Mouse (Mus musculus): ENCODE data around the gene Cyp27b1. TPM values are rescaled to one million over a fixed set of nuclear protein-coding genes. Genes with fewer than 3 reads are reported as not detected.

The Cyp27b1 gene
- polyA plus RNA-seq, 1 experiment from 2014 or later = 0.23 TPM

DNA sequence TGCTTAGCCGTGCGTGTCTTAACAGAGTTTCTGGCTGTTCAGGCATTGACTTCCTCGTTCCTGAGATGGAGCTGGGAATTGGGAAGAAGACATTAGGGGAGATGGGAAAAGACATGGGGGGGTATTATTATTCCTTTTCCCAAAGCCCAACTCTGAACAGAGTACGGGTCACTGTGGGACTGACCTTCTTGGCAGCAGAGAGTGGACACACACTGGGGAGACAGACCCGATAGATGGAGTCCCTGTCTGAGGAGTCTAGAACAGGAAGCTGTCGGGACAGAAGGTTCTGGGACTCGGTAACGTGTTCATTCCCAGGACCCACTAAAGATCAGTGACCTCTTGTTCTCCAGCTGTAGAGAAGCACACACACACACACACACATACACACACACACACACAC lies 27.6 kb downstream of the Cyp27b1 start:
- no peak overlapping the region for H3K9ac ChIP-seq
- H3K36me3 ChIP-seq = no peaks in the 10 kb centered on the region
- WGBS = 75% methylated on average over 8 of the region's 8 CpGs
- no peak overlapping the region for H3K4me3 ChIP-seq
- H3K4me1 ChIP-seq (replicated peaks) = peaks cover 37% of the 10 kb centered on the region
- H3K27ac ChIP-seq = no peak overlapping the region
- H3K9me3 ChIP-seq = no peaks in the 10 kb centered on the region
- no peak for ATAC-seq (ENCODE audit: low FRiP score)
- no peak overlapping the region for H3K4me2 ChIP-seq
- H3K27me3 ChIP-seq = peaks cover 32% of the 10 kb centered on the region

DNA sequence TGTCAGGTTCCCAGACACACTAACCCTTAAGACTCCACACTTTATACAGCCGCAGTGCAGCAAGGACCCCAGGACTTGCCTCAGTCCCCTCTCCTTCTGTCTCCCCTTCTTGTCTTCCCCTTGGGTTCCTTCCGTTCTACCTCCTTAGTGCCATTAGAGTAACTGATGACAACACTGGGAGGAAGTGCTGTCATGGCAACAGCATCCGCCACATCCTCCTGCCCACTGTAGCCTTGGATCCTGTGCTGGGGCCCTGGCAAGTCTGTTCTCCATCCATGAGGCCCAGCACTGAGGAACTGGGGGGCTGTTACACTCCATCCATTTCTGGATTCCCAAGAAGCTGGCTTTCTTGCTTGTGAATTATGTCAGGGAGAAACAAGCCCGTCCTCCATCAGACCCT lies 28.0 kb downstream of the Cyp27b1 start:
- Histone ChIP-seq H3K27me3 (peaks cover 36% of the 10 kb centered on the region), H3K9me3 (no peaks in the 10 kb centered on the region), H3K4me2 (no peak overlapping the region), H3K4me1 (replicated peaks) (peaks cover 37% of the 10 kb centered on the region), H3K36me3 (no peaks in the 10 kb centered on the region), H3K4me3 (no peak overlapping the region), H3K9ac (peak overlapping the region; percentile 53; the same call in 1 of the 2 replicates), H3K27ac (no peak overlapping the region)
- no peak for ATAC-seq (ENCODE audit: low FRiP score)
- 44% methylated on average over 4 of the region's 4 CpGs for WGBS

DNA sequence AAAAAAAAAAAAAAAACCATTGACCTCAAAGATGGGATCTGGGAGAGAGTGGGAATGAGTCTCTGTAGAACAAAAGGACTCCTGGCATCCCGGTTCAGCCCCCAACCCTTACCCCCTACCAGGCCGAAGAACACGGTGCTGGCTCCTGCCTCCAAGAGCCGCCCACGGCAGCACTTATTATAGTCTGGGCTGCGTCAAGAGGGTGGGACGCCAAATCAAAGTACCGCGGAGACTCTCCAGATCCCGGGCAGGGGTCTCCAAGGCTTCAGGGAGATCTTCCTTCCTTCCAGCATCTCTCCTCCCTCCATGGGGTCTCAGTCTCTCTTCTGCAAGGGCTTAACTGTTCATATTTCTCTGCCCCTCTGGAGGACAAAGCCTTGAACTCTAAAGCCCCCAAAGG lies 29.5 kb downstream of the Cyp27b1 start:
- 3% methylated on average over 10 of the region's 10 CpGs for WGBS
- H3K4me1 ChIP-seq (replicated peaks) = peaks cover 47% of the 10 kb centered on the region
- no peak for ATAC-seq (ENCODE audit: low FRiP score)

DNA sequence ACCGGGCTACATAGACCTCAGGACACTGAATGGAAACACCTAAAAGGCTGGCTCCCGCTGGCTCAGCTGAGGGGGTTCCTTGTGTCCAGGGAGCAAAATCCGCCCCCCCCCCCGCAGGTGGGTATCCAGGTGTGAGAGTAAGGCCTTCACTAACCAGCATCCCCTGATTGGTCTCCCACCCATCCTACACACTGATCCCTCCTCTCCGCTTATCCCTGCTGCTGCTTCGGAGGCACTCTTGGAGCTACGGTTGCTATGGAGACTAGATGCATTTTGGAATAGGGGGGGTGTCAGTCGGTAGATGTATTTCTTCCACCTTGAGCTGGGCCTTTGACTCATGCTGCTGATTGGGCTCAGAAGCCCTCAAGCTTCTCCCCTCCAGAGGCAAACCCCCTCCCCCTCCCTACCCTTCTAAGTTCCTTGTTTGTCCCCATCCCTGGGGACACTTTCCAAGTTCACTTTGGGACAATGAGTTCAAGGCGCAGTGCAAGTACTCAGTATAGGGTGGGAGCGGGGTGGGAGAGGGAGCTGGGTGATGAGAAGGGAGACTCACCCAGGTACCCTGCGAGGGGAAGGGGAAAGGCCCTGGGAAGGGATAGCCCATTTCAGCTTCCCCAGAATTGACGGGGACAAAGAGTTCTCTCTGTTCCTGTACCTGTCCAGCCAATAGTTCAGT lies 30.1 kb downstream of the Cyp27b1 start:
- 4% methylated on average over 12 of the region's 12 CpGs for WGBS
- peaks cover 4% of the 10 kb centered on the region; the same call in 1 of the 2 replicates for H3K36me3 ChIP-seq
- H3K4me1 ChIP-seq (replicated peaks) = peaks cover 54% of the 10 kb centered on the region
- ATAC-seq (ENCODE audit: low FRiP score) = peak; percentile 60
- peak overlapping the region; percentile 93 for H3K27ac ChIP-seq
- H3K4me2 ChIP-seq = peak overlapping the region; percentile 90
- H3K4me3 ChIP-seq = peak overlapping the region; percentile 84
- H3K27me3 ChIP-seq = peaks cover 45% of the 10 kb centered on the region
- H3K9me3 ChIP-seq = no peaks in the 10 kb centered on the region
- peak overlapping the region; percentile 59 for H3K9ac ChIP-seq

More for the DNA sequence above, 29.5 kb downstream of the Cyp27b1 start:
- Histone ChIP-seq H3K4me3 (peak overlapping the region; percentile 84), H3K36me3 (no peaks in the 10 kb centered on the region), H3K9me3 (no peaks in the 10 kb centered on the region), H3K9ac (peak overlapping the region; percentile 59), H3K27ac (peak overlapping the region; percentile 93), H3K4me2 (peak overlapping the region; percentile 90), H3K27me3 (peaks cover 39% of the 10 kb centered on the region)

DNA sequence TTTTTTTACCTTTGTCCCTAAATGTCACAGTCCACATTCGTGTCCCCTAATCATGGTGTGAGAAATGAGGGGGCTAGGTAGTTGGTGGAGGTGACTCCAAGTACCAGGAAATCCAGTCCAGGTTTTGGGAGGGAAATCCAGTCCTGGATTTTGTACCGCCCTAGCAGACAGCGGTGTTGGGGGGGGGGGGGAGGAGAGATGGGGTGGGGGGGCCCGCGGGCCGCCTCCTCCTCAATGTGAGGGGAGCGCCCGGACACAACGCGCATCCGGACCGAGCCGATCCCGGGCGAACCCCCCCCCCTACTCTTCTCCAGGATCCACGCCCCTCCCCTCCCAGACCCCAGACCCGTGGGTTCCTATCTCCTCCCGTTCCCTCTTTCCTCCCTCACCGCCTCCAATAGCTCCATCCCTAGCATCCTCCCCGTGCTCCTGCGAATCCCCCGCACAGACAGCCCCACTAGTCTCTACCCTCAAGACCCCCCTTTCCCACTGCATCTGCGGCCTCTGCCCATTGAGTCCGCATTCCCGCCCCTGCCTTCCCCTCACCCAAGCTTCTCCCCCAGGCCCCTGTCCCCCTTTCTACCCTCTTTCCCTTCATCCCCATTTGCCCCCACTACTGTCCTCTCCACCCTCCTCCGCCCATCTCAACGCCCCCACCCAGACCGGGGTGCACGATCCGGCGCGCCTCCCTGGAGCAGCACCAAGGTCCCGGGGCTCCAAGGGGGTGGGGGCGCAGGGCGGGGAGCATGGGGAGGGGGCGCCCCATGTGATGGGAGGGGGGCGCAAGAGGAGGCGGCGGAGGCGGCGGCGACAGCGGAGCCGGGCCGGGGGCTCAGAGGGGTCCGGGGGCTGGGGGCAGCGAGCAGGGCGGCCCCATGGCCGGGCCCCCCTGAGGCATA lies 30.9 kb downstream of the Cyp27b1 start:
- Histone ChIP-seq H3K4me2 (peak overlapping the region; percentile 90), H3K27ac (peak overlapping the region; percentile 93), H3K9me3 (no peaks in the 10 kb centered on the region), H3K9ac (peak overlapping the region; percentile 98), H3K36me3 (peaks cover 12% of the 10 kb centered on the region), H3K27me3 (peaks cover 53% of the 10 kb centered on the region), H3K4me3 (peak overlapping the region; percentile 84), H3K4me1 (replicated peaks) (peaks cover 58% of the 10 kb centered on the region)
- peak; percentile 77 for ATAC-seq (ENCODE audit: low FRiP score)
- WGBS = under 1% methylated on average over 34 of the region's 49 CpGs

DNA sequence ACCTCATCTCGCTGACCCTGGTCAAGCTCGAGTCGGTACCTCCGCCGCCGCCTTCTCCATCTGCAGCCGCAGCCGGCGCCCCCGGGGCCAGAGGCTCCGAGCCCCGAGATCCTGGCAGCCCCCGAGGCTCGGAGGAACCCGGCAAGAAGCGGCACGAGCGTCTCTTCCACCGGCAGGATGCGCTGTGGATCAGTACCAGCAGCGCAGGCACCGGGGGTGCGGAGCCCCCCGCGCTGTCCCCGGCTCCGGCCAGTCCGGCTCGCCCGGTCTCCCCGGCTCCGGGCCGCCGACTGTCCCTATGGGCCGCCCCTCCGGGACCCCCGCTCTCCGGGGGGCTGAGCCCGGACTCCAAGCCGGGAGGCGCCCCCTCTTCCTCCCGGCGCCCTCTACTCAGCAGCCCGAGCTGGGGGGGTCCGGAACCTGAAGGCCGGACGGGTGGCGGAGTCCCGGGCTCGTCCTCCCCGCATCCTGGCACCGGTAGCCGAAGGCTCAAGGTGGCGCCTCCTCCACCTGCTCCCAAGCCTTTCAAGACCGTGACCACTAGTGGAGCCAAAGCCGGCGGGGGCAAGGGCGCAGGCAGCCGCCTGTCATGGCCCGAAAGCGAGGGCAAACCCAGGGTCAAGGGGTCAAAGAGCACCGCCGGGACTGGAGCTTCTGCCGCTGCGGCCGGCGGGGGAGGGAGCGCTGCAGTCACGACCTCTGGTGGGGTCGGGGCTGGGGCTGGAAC lies 31.8 kb downstream of the Cyp27b1 start:
- H3K9ac ChIP-seq = peak overlapping the region; percentile 98
- peak overlapping the region; percentile 90 for H3K4me2 ChIP-seq
- H3K27me3 ChIP-seq = peaks cover 62% of the 10 kb centered on the region
- peak overlapping the region; percentile 84 for H3K4me3 ChIP-seq
- peaks cover 21% of the 10 kb centered on the region for H3K36me3 ChIP-seq
- H3K27ac ChIP-seq = peak overlapping the region; percentile 93
- H3K9me3 ChIP-seq = no peaks in the 10 kb centered on the region
- no peak for ATAC-seq (ENCODE audit: low FRiP score)
- WGBS = under 1% methylated on average over 55 of the region's 70 CpGs
- peaks cover 58% of the 10 kb centered on the region for H3K4me1 ChIP-seq (replicated peaks)

DNA sequence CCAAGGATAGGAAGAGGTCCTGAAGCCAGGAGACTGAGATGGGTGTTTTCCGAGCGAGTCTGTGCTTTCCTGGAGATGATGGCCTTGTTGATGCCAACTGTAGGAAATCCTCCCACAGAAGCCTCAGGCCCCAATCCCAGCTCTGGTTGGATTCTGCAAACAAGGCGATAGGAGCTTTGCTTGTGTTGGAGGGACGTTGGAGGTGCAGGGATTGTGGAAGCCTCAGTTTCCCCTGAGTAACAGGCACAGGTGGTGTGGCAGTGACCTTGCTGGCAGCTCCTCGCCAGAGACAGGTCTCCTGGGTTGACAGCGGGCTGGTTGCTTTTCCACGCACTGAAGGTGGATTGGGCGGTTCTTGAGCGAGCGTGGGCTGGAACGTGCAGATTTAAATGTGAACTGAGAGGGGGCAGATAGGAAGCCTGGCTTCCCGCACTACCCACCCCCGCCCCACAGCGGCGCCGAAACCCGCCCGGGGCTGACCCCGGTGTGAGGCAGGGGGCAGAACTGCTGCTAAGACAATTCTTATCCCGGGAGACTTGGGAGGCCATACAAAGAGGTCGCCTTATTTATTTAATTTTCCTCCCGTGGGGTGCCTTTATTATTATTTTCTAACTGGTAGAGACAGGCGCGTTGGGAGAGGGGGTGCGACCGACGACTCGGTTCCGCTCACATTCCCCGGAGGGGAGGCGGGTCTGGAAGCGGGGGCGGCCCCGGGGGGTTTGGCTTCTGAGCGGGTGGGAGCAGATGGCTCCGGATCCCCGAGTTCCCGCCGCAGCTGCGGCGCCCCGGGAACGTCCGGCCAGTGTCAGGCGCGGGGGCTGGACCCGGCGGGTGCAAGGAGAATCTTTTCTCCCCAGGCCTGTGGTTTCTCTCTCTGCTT lies 33.1 kb downstream of the Cyp27b1 start:
- peak overlapping the region; percentile 98 for H3K9ac ChIP-seq
- ATAC-seq (ENCODE audit: low FRiP score) = no peak
- peak overlapping the region; percentile 84 for H3K4me3 ChIP-seq
- H3K27me3 ChIP-seq = peaks cover 59% of the 10 kb centered on the region
- H3K27ac ChIP-seq = peak overlapping the region; percentile 37; the same call in 1 of the 2 replicates
- H3K4me1 ChIP-seq (replicated peaks) = peaks cover 56% of the 10 kb centered on the region
- no peaks in the 10 kb centered on the region for H3K9me3 ChIP-seq
- H3K4me2 ChIP-seq = peak overlapping the region; percentile 90
- WGBS = 1% methylated on average over 46 of the region's 48 CpGs
- H3K36me3 ChIP-seq = peaks cover 29% of the 10 kb centered on the region

DNA sequence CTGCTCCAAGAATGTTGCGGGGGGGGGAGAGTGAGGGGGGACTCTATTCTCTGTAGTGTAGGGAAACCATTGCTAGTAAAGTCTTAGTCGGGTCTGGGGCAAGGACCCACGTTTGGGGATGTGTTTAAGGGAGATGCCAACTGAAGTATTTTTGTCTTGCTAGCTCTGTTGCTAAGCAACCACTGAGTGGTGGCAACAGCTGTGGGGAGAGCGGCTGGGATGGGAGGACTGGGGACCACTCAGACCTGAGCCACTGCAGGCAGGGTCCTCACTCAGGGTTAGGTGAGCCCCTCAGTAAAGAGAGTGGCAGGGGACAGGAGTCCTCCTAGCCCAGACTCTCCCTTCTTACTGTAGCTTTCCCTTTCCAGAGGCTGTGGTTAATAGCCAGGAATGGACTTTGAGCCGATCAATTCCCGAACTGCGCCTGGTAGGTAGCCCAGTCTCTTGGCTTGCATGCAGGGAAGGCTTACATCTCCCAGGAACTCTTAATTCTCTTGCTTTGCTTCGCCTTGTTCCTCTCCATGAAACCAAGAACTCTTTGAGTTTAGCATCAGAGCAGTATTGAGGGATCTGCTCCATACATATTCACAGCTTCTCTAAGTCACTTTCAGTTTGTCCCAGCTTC lies 34.1 kb downstream of the Cyp27b1 start:
- no peak for ATAC-seq (ENCODE audit: low FRiP score)
- 33% methylated on average over 8 of the region's 8 CpGs for WGBS
- Histone ChIP-seq H3K9ac (peak overlapping the region; percentile 98; the same call in 1 of the 2 replicates), H3K27ac (no peak overlapping the region), H3K27me3 (peaks cover 58% of the 10 kb centered on the region), H3K4me1 (replicated peaks) (peaks cover 52% of the 10 kb centered on the region), H3K4me2 (peak overlapping the region; percentile 90), H3K4me3 (peak overlapping the region; percentile 84), H3K9me3 (no peaks in the 10 kb centered on the region), H3K36me3 (peaks cover 38% of the 10 kb centered on the region)

DNA sequence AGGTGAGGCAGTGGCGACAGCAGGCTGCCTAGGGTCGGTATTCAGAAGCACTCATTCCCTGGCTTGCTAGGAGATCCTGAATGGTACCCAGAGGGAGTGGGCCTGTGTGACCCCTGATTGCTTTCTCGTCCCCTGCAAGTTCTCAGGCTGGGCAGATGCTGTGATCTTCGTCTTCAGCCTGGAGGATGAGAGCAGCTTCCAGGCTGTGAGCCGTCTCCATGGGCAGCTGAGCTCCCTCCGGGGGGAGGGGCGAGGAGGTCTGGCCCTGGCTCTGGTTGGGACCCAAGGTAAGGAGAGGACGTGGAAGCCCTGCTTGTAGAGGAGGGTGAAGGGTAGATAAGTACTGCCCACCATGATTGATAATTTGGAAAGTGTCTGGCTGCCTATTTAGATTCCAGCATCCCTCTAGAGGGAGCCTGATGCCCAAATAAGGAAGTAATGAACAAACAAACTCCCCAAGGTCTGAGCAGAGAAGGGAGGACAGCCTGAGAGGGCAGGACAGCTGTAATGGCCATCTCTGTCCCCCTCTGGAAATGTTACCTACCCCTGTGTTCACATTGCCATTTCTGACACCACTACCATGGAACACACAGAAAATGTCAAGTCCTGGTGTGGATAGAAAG lies 35.4 kb downstream of the Cyp27b1 start:
- Histone ChIP-seq H3K36me3 (peaks cover 51% of the 10 kb centered on the region), H3K4me2 (no peak overlapping the region), H3K9me3 (no peaks in the 10 kb centered on the region), H3K9ac (0 out of 2 replicates have a peak overlapping the region, but pooled peaks have one; percentile 49), H3K4me3 (no peak overlapping the region), H3K4me1 (replicated peaks) (peaks cover 42% of the 10 kb centered on the region), H3K27ac (no peak overlapping the region), H3K27me3 (peaks cover 67% of the 10 kb centered on the region)
- 39% methylated on average over 8 of the region's 8 CpGs for WGBS
- ATAC-seq (ENCODE audit: low FRiP score) = no peak

DNA sequence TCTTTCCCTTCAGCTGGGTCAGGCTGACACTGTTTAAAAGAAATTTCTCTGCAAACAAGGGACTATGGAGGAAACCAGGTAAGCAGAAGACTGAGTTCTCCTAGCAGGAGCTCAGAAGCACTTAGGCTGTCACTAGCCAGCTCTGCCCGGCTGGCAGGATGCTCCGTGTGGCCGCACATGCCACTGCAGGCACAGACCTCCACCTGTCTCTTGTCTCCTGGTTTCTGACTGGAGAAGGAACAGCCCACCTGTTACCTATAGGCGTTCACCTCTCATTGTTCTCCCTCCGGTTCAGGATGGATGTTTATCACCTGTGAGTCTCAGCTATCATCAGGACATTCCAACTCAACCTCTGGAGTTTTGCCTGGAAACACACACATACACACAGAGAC lies 35.9 kb downstream of the Cyp27b1 start:
- no peak overlapping the region for H3K4me2 ChIP-seq
- H3K36me3 ChIP-seq = peaks cover 54% of the 10 kb centered on the region
- no peak for ATAC-seq (ENCODE audit: low FRiP score)

More for the DNA sequence above, 35.9 kb downstream of the Cyp27b1 start:
- Histone ChIP-seq H3K9me3 (no peaks in the 10 kb centered on the region), H3K4me1 (replicated peaks) (peaks cover 40% of the 10 kb centered on the region), H3K27me3 (peaks cover 72% of the 10 kb centered on the region), H3K9ac (no peak overlapping the region), H3K4me3 (no peak overlapping the region), H3K27ac (no peak overlapping the region)
- 57% methylated on average over 5 of the region's 5 CpGs for WGBS
